Mouse (Mus musculus): ENCODE results near the gene Tnfrsf11a. TPM values are rescaled to one million over a fixed set of nuclear protein-coding genes. Genes with fewer than 3 reads are reported as not detected.
"Not testable (repeated sequence)": the region's sequence is repeated elsewhere in the genome, so short reads cannot be mapped to it uniquely, and the experiment has no call there.

The Tnfrsf11a gene
- total RNA-seq, 2 experiments from 2014 or later, result 1.3 to 1.5 TPM

GRCm38 (mm10) chr1:105786731-105787357 lies 6.3 kb downstream of the Tnfrsf11a start:
- DNase-seq, result no peak

DNA sequence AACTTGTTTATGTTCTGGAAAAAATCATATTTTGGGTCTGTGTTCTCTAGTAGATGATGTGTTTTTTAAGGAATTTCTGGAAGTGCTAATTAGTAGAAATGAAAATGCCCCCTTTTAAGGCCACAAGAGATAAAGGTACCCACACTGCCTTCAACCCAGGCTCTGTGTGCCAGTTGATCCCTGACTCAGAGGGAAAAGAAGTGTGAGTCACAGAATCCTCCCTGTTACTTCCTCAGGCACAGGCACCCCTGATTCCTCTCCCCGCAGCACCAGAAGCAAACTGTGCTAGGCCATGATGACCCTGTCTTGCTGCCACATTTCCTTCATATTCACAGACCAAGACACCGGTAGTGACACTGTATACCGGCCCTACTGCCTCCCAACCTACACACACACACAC lies 9.6 kb downstream of the Tnfrsf11a start:
- DNase-seq, result no peak

DNA sequence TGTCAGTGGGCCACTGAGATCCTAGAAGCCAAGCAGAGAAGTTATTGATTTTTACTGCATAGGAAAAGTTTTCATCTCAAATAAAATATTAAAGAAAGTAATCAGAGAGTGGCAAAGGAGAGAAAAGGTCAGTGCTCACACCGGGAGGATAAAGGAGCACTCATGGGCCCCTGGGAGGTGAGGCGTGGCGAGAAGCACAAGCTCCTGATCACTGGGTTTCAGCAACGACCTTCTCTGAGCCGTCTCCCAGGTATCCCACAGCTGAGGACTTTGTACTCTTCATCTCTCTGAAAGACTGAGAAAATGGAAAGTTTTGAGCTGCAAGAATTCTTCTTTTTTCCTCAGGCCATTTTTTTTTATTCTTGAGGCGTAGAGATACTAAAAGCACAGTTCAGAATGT lies 14.2 kb downstream of the Tnfrsf11a start:
- DNase-seq, result no peak

DNA sequence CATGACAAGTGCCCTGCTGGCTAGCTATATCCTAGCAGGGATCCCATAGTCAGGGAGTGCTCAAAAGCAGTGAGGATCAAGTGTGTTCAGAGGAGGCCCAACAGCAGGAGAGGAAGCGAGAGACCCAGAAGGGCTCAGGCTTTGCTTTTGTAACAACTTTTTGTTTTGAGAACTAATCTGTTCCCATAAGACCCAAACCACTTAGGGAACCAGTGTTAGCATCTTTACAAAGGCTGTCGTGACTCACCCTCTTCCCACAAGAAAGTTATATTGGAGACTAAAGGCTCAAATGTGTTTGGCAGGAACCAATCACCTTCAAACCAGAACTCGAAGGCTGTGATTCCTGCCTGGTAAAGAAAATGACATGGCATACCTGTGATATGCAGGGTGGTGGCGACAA lies 15.2 kb downstream of the Tnfrsf11a start:
- no peak for DNase-seq

DNA sequence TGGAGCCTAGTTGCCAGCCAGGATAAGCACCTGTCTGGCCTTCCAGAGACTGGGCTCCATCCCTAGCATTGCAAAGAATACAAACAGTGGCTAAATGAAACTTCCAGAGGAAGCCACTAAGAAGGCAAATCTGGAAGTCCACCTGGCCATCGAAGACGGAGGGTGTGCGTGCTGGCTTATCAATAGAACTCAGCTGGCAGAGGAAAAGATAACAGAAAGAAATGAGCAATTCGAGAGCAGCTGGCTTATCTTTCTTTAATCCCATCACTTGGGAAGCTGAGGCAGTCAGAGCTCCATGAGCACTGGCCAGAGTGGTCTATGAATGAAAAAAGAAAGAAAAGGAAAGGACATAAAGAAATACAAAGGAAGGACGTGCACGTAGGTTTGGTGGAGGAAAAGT lies 20.1 kb downstream of the Tnfrsf11a start:
- DNase-seq, result no peak

- DNase-seq, result no peak
Measured at GRCm38 (mm10) chr1:105801252-105801651, 20.7 kb downstream of the Tnfrsf11a start.

DNA sequence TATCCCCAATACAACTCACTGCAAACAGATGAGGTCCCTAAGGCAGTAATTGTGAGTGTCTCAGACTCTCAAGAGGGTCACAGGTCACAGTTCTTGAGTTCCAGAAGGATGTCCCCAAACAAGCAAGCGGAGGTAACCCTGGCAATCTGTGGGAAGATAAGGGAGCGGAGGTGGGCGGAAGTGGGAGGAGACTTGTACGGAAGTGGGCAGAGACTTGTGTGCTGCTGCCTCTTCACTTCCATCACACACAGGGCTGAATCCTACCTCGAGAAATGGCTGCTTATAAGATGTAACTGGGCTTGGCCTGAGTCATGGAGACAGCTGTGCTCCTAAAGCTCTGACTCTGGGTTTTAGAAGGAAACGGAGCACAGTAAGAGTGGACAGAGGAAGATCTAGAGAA lies 22.4 kb downstream of the Tnfrsf11a start:
- no peak for DNase-seq

- no peak for DNase-seq
Measured at GRCm38 (mm10) chr1:105804285-105804684, 23.8 kb downstream of the Tnfrsf11a start.

- no peak for DNase-seq
Measured at GRCm38 (mm10) chr1:105805565-105805964, 25.0 kb downstream of the Tnfrsf11a start.

DNA sequence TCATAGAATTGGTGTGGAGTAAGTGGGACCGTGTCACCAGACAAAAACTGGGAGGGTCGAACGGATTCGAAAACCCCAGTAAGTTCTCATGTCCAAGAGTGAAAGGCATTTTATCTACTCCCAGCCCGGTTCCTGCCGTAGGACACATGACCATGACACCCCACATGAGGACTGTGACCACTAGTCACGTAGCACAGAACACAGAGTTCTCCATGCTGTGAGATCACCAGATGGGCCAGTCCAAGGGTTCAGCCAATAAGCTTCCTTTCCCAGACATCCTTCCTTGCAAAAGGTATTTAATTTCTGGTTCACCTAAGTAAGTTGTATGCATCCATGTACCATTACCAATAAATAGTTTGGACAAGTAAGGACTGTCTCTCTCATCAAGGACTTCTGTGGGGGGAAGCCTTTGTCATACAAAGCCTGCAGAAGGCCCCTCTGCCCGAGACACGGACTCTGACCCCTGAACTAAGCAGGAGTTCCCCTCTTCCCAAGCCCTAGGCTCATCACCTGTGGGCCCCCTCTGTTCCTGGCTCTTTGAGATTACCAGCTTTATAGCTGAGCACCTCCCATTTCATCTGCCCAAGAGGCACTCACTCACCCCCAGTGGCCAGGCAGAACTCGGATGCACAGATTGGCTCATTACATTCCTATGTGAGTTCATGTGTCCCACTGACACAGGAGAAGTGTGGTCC lies 26.7 kb downstream of the Tnfrsf11a start:
- no peak for DNase-seq

DNA sequence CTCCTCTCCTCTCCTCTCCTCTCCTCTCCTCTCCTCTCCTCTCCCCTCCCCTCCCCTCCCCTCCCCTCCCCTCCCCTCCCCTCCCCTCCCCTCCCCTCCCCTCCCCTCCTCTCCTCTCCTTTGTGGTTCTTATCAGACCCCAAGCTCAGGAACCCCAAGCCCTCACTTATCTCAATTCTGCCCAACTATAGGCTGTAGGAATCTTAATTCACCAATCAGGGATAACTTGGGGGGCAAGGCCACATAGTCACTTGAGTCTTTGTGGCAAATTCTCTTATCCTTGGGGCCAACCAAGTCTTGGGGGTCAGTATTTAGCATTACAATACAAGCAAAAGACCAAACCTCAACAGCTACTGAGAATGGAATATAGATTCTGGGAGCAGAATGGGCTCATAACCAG lies 31.5 kb downstream of the Tnfrsf11a start:
- DNase-seq, result not testable (repeated sequence)

DNA sequence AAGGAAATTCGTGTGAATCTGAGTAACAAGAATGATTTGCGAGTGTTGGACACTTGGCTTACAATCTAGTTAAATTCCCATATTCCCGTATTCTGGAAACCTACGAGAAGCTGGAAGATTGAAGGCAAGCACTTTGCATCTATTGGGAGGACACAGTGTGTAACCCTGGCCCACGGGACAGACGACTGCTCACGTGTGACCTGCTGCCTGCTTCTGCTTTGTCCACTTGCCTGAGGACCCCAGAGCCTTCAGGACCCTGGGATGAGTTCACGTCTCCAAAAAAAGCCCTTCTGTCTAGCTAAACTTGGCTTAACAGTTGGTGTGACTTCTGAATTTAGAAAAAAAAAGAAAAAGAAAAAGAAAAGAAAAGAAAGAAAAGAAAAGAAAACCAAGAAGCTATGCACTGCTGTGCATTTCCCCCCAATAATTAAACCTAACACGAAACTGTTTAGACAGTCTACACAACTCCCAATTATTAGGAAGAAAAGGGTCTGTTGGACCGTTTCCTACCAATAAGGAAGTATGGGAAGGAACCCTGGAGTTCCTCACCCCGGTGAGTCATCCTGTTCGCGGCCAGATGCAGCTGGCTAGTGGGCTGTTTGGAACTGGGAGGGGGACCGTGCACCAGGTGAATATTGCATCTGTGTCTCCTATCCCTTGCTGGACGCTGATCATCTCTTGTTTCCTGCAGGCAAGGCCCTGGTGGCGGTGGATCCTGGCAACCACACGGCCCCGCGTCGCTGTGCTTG lies 32.6 kb downstream of the Tnfrsf11a start:
- DNase-seq, result no peak

GRCm38 (mm10) chr1:105813709-105814061 lies 33.2 kb downstream of the Tnfrsf11a start:
- DNase-seq, result no peak

- DNase-seq, result no peak
Measured at GRCm38 (mm10) chr1:105814402-105815270, 34.1 kb downstream of the Tnfrsf11a start.

GRCm38 (mm10) chr1:105815310-105815709 lies 34.8 kb downstream of the Tnfrsf11a start:
- DNase-seq, result no peak

DNA sequence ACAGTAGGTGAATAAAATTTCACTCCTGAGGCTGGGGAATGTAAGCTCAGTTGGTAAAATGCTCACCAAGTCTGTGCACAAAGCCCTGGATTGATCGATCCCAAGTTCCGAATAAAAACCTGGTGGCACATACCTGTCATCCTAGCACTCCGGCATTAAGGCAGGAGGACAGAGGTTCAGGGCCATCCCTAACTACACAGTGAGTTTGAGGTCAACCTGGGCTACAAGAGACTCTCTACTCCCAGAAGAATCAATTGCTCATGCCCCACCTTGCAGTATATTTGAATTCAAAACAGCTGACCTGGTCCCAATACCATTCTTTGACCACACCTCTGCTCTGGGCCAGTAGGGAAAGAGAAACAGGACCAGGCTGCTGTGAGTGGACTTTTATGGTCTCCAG lies 35.2 kb downstream of the Tnfrsf11a start:
- DNase-seq, result no peak

GRCm38 (mm10) chr1:105819031-105819430 lies 38.5 kb downstream of the Tnfrsf11a start:
- no peak for DNase-seq

DNA sequence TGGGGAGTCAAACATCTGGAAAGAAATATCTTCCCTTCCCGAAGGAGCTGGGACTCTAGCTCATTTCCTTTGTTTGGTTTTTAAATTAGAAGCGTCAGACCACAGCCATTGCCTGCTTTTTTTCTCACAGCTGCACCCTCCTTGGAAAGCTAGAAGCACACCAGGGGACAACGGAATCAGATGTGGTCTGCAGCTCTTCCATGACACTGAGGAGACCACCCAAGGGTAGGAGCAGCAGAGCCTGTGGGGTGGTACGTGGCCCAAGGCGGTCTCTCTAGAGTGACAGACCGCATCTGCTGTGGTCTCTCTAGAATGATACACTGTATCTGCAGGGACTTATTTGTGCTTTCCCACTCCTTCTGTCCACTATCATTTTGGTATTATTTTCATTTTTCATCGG lies 39.2 kb downstream of the Tnfrsf11a start:
- no peak for DNase-seq

DNA sequence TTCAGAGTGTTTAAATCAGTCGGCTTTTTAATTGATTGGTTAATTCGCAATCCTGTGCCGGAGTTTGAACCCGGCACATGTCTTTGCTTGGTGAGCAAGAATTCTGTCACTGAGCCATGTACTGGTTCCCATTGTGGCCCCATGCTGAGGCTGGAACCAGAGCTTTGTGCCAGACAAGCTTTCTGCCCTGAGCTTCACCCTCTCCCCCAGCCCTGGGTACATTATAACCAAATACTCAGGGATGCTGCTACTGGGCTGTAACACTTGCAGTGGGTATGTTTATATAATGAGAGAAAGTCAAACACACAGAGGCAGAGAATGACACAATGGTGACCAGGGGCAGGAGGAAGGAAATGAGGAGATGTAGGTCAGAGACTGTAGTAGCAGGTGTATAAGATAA lies 43.8 kb downstream of the Tnfrsf11a start:
- DNase-seq, result no peak

- no peak for DNase-seq
Measured at GRCm38 (mm10) chr1:105824980-105825379, 44.5 kb downstream of the Tnfrsf11a start.

GRCm38 (mm10) chr1:105827374-105827773 lies 46.9 kb downstream of the Tnfrsf11a start:
- DNase-seq, result no peak

- no peak for DNase-seq
Measured at GRCm38 (mm10) chr1:105827786-105828345, 47.3 kb downstream of the Tnfrsf11a start.
